Mouse (Mus musculus): ENCODE data around the gene Nampt. TPM values are rescaled to one million over a fixed set of nuclear protein-coding genes. Genes with fewer than 3 reads are reported as not detected.

Nampt gene
- 3.2 and 5.5 TPM in 2 replicates for polyA plus RNA-seq (2012; rRNA removed)
- 10.2 and 10.9 TPM in 2 replicates for polyA plus RNA-seq (2014; fragmentation: Nextera tagmentation; extraction: Ambion mirVana)

DNA sequence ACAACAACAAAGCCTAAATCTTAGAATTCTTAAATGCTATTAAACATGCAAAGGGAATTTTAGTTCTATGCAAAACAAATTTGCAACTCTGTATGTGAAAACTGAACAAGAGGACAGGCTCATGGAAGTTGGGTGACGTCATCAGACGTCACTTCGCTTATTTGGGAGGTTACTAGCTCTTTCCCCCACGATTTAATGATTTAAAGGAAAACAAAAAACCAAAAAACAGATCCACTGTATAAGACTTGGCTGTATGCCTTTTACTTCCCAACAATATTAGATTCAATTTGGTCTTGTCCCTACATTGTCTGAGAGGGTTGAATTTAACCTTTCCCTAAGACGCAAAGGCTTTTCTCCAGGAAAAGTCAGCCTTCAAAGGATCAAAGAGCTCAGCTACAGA, at the start of gene Nampt:
Gene Nampt (plus strand): TSS at position 130 of the 400 bp plus-strand sequence.
- H3K4me1 ChIP-seq (replicated peaks; ENCODE audit: control insufficient read depth in 2 of 2, insufficient read depth in 2 of 2, low read length in 1 of 2), result peaks cover 5 to 9% of the 10 kb centered on the region in 2 experiments; a peak in 3 of 4 replicates
- no peaks in the 10 kb centered on the region for H3K27me3 ChIP-seq (ENCODE audit: control insufficient read depth, insufficient read depth, low read length)
- peak within 1 kb of the TSS; percentile 49 for H3K27ac ChIP-seq
- DNase-seq (ENCODE audit: low read depth in 3 of 3, low spot score in 3 of 3), result peak; percentile 9 to 27 (median 20)
- peak within 1 kb of the TSS; percentile 81 to 91 for H3K4me3 ChIP-seq (ENCODE audit: insufficient read depth in 1 of 2, low read depth in 2 of 2, low read length in 2 of 2)
- WGBS (ENCODE audit: insufficient replicate concordance), result 10% methylated on average over 5 of the region's 5 CpGs
- no peak; the same call in 1 of the 2 replicates for ATAC-seq (ENCODE audit: insufficient read depth)
- H3K9ac ChIP-seq (replicated peaks), result peak within 1 kb of the TSS; percentile 74
- no peak for TF ChIP-seq CTCF (IDR thresholded peaks at IDR 0.05; ENCODE audit: low read depth)
- TF ChIP-seq EP300 (IDR thresholded peaks at IDR 0.05; ENCODE audit: low read depth), result no peak
- no peaks in the 10 kb centered on the region for H3K36me3 ChIP-seq (replicated peaks; ENCODE audit: control insufficient read depth, insufficient read depth, low read depth)
- no peaks in the 10 kb centered on the region for H3K9me3 ChIP-seq (ENCODE audit: control insufficient read depth, low read length)
- H3K4me2 ChIP-seq (ENCODE audit: low read depth), result peak within 1 kb of the TSS; percentile 88

DNA sequence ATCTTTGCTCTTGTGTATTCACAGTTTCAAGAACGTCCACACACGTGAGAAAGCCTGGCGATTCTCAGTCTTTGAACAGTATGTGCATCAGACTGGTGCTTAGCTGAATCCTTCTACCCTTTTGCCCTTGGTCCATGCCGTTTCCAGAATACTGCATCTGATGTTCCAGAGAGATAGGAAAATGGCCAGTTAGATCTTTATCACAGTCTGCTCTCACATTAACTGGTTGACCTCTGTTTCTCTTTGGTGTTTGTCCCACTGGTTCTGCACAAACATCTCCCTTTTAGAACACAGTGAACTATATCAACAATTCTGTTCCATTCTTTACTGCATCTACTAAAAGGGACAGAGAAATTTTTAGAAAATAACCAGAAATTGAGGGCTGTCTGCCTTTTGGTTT, 48.6 kb upstream of the Nampt start:
- no peaks in the 10 kb centered on the region for H3K27me3 ChIP-seq (ENCODE audit: control insufficient read depth, insufficient read depth, low read length)
- no peak overlapping the region for H3K9ac ChIP-seq (replicated peaks)
- no peaks in the 10 kb centered on the region for H3K4me1 ChIP-seq (replicated peaks; ENCODE audit: control insufficient read depth in 2 of 2, insufficient read depth in 2 of 2, low read length in 1 of 2)
- ATAC-seq (ENCODE audit: insufficient read depth), result no peak
- H3K36me3 ChIP-seq (replicated peaks; ENCODE audit: control insufficient read depth, insufficient read depth, low read depth), result no peaks in the 10 kb centered on the region
- WGBS (ENCODE audit: insufficient replicate concordance), result 62% methylated on average over 4 of the region's 4 CpGs
- TF ChIP-seq EP300 (IDR thresholded peaks at IDR 0.05; ENCODE audit: low read depth) (no peak), CTCF (IDR thresholded peaks at IDR 0.05; ENCODE audit: low read depth) (no peak)
- no peak overlapping the region for H3K27ac ChIP-seq
- no peak for DNase-seq (ENCODE audit: low read depth in 3 of 3, low spot score in 3 of 3)
- no peaks in the 10 kb centered on the region for H3K9me3 ChIP-seq (ENCODE audit: control insufficient read depth, low read length)
- H3K4me3 ChIP-seq (ENCODE audit: insufficient read depth in 1 of 2, low read depth in 2 of 2, low read length in 2 of 2), result no peak overlapping the region
- no peak overlapping the region for H3K4me2 ChIP-seq (ENCODE audit: low read depth)

DNA sequence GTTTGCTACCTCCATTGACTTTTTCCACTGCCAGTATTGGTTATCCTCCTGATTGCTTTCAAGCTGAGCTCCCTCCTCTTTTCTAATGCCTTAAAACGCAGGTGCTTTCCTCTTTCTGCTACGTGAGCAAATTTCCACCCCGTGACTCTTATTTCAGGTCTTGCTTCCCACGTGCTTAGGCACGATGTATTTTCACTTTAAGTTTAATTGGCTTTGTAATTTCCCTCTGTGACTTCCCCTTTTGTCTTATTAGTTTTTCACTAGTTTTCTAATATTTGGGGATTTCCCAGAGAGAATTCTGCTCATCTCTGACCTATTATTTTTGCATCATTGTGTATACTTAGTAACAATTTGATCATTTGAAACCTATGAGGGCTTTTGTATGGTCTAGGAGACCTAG, 44.8 kb upstream of the Nampt start:
- Histone ChIP-seq H3K36me3 (replicated peaks; ENCODE audit: control insufficient read depth, insufficient read depth, low read depth) (no peaks in the 10 kb centered on the region), H3K27ac (no peak overlapping the region), H3K9ac (replicated peaks) (no peak overlapping the region), H3K4me3 (ENCODE audit: insufficient read depth in 1 of 2, low read depth in 2 of 2, low read length in 2 of 2) (no peak overlapping the region), H3K4me2 (ENCODE audit: low read depth) (no peak overlapping the region), H3K9me3 (ENCODE audit: control insufficient read depth, low read length) (no peaks in the 10 kb centered on the region), H3K27me3 (ENCODE audit: control insufficient read depth, insufficient read depth, low read length) (no peaks in the 10 kb centered on the region), H3K4me1 (replicated peaks; ENCODE audit: control insufficient read depth in 2 of 2, insufficient read depth in 2 of 2, low read length in 1 of 2) (no peaks in the 10 kb centered on the region)
- ATAC-seq (ENCODE audit: insufficient read depth), result no peak
- TF ChIP-seq EP300 (IDR thresholded peaks at IDR 0.05; ENCODE audit: low read depth), result no peak
- no peak for TF ChIP-seq CTCF (IDR thresholded peaks at IDR 0.05; ENCODE audit: low read depth)
- DNase-seq (ENCODE audit: low read depth in 3 of 3, low spot score in 3 of 3), result no peak
- 51% methylated on average over 5 of the region's 5 CpGs for WGBS (ENCODE audit: insufficient replicate concordance)

- WGBS (ENCODE audit: insufficient replicate concordance), result 48% methylated on average over 3 of the region's 3 CpGs
- Histone ChIP-seq H3K4me2 (ENCODE audit: low read depth) (no peak overlapping the region), H3K27ac (no peak overlapping the region), H3K9ac (replicated peaks) (no peak overlapping the region), H3K27me3 (ENCODE audit: control insufficient read depth, insufficient read depth, low read length) (no peaks in the 10 kb centered on the region), H3K4me1 (replicated peaks; ENCODE audit: control insufficient read depth in 2 of 2, insufficient read depth in 2 of 2, low read length in 1 of 2) (no peaks in the 10 kb centered on the region), H3K9me3 (ENCODE audit: control insufficient read depth, low read length) (no peaks in the 10 kb centered on the region), H3K4me3 (ENCODE audit: insufficient read depth in 1 of 2, low read depth in 2 of 2, low read length in 2 of 2) (no peak overlapping the region), H3K36me3 (replicated peaks; ENCODE audit: control insufficient read depth, insufficient read depth, low read depth) (no peaks in the 10 kb centered on the region)
- ATAC-seq (ENCODE audit: insufficient read depth) (no peak), DNase-seq (ENCODE audit: low read depth in 3 of 3, low spot score in 3 of 3) (no peak)
- no peak for TF ChIP-seq CTCF (IDR thresholded peaks at IDR 0.05; ENCODE audit: low read depth)
- TF ChIP-seq EP300 (IDR thresholded peaks at IDR 0.05; ENCODE audit: low read depth), result no peak
These were observed 30.3 kb upstream of the Nampt start for GRCm38 (mm10) chr12:32789092-32789491.

GRCm38 (mm10) chr12:32795765-32796471, 23.4 kb upstream of the Nampt start:
- TF ChIP-seq CTCF (IDR thresholded peaks at IDR 0.05; ENCODE audit: low read depth), result no peak
- no peak for TF ChIP-seq EP300 (IDR thresholded peaks at IDR 0.05; ENCODE audit: low read depth)
- Histone ChIP-seq H3K9ac (replicated peaks) (no peak overlapping the region), H3K27me3 (ENCODE audit: control insufficient read depth, insufficient read depth, low read length) (no peaks in the 10 kb centered on the region), H3K4me3 (ENCODE audit: insufficient read depth in 1 of 2, low read depth in 2 of 2, low read length in 2 of 2) (no peak overlapping the region), H3K4me2 (ENCODE audit: low read depth) (no peak overlapping the region), H3K9me3 (ENCODE audit: control insufficient read depth, low read length) (no peaks in the 10 kb centered on the region), H3K36me3 (replicated peaks; ENCODE audit: control insufficient read depth, insufficient read depth, low read depth) (no peaks in the 10 kb centered on the region), H3K4me1 (replicated peaks; ENCODE audit: control insufficient read depth in 2 of 2, insufficient read depth in 2 of 2, low read length in 1 of 2) (no peaks in the 10 kb centered on the region), H3K27ac (no peak overlapping the region)
- DNase-seq (ENCODE audit: low read depth in 3 of 3, low spot score in 3 of 3) (no peak), ATAC-seq (ENCODE audit: insufficient read depth) (no peak)
- 41% methylated on average over 8 of the region's 8 CpGs for WGBS (ENCODE audit: insufficient replicate concordance)

All from liver, embryonic 14.5 days (tissue).